Mouse (Mus musculus): Measurements from ENCODE around the gene Disp1. TPM values are rescaled to one million over a fixed set of nuclear protein-coding genes. Genes with fewer than 3 reads are reported as not detected.

Gene Disp1
- polyA plus RNA-seq, 1 experiment: 2.9 TPM

DNA sequence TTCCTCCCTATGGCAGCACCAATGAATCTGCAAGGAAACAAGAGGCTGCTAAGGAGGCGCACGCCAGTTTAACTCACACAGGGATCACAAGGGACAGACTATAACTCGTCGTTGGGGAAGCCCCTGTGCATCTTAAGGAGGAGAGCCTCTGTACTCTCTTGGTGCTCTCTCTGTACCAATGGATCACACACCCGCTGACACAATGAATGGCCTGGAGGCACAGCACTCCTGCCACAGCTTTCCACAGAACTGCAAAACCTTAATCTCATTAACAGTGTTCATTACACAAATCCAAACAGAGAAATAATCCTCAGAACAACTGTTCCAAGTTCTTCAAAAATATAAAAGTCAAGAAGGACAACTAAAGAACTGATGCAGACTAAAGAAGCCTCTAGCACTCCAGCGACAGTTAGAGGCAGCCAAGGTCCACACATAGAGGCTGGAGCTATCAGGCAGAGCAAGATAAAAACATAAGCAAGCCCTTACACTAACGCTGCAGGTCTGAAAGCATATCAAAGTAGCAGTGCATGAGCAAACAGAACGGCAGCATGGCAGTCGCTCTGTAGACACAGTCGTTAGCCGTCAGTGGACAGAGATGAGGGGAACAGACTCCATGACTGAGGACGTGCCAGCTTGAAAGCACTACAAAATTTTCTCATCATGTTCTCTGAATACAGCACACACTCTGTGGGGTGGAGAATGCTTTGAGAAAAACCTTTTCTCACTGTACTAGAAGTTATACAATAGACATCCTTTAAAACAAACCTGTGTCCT, 38.5 kb downstream of the Disp1 start:
- TF ChIP-seq GATA1 (IDR thresholded peaks at IDR 0.05; ENCODE audit: low read length): no peak

DNA sequence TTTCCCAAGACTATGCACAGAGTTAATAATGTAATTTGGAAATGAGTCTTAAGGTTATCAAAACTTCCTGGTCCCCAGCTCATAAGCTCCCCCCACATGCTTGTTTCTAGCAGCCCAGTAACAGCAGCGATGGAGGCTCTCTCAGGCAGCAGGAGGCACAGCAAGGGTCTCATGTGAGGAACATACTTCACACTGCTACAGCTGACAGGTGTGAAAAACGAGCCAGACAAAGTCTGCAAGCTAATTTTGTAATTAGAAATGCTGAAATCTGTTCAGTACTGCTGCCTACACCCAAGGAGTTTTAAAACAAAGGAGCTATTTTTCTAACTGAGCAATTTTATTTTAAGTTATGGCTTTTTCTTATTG, 40.3 kb downstream of the Disp1 start:
- no peak for TF ChIP-seq GATA1 (IDR thresholded peaks at IDR 0.05; ENCODE audit: low read length)

DNA sequence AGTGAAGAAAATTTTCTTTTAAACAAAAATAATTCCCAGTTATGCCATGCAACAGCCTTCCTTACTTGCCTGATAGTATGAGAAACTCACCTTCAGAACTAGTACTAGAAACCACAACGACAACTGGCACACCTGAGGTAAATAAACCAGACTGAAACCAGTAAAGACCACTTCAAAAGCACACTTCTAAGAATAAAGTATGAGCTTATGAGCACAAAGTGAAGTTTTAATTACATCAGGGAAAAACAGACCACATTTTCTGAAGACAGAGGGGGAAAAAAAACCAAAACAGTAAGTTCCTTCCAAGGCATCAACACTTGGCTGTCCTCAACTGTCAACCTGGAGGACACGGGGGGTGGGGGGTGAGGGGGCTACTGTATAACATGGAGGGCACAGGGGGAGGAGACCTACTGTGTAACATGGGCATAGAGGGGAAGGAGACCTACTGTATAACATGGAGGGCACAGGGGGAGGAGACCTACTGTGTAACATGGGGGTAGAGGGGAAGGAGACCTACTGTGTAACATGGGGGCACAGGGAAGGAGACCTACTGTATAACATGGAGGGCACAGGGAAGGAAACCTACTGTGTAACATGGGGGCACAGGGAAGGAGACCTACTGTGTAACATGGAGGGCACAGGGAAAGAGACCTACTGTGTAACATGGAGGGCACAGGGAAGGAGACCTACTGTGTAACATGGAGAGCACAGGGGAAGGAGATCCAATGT, 40.9 kb downstream of the Disp1 start:
- no peak for TF ChIP-seq GATA1 (IDR thresholded peaks at IDR 0.05; ENCODE audit: low read length)

DNA sequence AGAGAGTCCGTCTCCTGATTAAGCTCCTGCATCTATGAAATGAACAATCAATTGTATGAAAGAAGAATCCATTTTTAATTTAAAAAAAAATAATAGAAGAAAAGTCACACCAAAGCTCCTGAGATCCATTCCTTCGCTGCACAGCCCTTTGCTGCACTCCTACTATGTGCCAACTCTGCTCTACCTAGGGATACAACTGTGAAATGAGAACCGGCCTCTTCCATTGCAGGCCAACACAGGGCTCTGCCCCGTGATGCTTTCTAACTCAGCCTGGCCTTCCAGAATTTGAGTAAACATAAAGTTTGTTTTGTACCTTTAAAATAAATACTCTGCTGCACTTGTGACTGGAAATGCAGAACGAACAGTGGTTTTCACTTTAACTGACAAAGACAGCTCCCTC, 42.0 kb downstream of the Disp1 start:
- no peak for TF ChIP-seq GATA1 (IDR thresholded peaks at IDR 0.05; ENCODE audit: low read length)

DNA sequence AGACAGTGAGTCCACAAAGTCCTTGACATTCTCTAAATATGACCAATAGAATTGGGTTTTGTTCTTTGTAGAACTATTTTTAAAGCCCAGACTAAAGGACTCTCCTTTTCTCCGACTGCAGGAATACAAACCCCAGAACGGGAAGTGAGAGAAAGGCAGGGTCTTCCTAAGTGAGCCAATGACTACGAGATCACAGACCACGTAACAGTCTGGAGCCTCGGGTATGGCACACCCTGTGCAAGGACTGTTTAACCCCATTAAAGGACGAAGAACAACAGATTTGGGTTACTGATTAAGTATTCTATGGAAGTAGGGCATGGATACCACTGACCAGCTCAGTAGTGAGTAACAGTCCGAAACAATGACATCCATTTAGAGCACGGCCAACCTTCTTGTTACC, 46.1 kb downstream of the Disp1 start:
- TF ChIP-seq GATA1 (IDR thresholded peaks at IDR 0.05; ENCODE audit: low read length): no peak

DNA sequence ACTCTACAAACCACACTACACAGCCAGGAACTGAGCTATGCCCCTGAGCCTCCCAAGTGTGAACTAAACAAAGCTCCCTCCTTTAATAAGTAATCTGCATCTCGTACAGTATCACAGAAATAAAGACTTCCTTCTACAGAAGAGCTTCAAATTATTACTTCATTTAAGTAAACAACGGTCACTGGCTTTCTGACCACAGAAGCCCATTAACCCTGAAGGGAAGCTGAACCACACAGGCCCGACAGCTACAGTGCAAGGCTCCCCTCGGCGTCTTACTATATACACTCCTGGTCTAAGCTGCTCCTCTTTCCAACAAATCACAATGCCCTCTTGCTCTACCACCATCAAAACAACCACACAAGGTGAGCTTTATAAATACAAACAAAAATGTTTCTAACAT, 50.2 kb downstream of the Disp1 start:
- no peak for TF ChIP-seq GATA1 (IDR thresholded peaks at IDR 0.05; ENCODE audit: low read length)

DNA sequence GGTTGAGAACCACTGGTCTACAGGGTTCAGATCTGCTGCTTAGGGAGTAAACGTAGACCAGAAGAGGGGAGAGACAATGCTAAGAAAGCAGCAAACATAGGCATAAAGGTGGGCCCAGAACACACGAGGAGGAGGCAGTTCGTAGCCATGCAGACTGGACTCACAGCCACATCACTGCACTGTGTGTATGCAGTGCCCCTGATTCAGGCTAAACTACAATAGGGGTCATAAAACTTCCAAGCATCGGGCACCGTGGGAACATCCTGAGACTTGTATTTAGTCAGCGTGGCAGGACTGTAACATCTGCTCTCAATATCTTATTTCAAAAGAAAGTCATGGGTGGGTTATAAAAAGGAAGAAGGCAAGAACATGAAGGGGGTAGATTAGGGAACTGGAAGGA, 52.9 kb downstream of the Disp1 start:
- TF ChIP-seq GATA1 (IDR thresholded peaks at IDR 0.05; ENCODE audit: low read length): no peak

DNA sequence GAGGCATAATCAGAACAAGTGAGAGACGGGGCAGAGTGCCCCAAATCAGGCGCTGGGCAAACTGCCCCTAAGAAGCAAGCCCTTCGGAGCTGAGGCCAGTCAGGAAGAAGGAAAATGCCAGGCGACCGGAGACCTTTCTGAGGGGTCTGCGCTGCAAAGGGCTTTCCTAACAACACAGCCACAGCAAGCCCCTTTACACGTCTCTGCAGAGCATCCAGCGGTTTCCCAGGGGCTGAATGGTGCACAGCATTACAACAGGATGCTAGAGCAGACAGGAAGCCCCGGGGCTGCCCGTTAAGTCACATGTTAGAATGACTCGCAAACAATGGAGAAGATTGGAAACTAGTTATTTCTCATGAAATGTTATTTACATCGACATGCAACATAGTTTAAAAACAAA, 53.5 kb downstream of the Disp1 start:
- TF ChIP-seq GATA1 (IDR thresholded peaks at IDR 0.05; ENCODE audit: low read length): no peak

DNA sequence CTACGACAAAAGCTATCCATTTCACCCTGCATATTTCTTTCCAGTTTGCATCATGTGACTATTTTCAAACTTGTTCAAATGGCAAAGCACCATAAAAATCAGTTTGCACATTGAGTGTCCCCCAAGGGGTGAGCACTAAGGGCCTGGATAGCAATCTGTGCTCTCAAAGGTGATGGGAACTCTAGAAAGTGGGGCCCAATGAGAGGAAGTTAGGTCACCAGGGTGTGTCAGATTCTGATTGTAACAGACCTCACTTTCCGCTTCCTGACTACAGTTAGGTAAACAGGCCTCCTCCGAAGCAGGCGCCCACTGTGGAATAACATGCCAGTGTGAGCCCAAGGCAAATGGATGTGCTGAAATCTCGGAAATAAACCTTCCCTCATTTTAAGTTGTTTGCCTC, 54.6 kb downstream of the Disp1 start:
- TF ChIP-seq GATA1 (IDR thresholded peaks at IDR 0.05; ENCODE audit: low read length): no peak

DNA sequence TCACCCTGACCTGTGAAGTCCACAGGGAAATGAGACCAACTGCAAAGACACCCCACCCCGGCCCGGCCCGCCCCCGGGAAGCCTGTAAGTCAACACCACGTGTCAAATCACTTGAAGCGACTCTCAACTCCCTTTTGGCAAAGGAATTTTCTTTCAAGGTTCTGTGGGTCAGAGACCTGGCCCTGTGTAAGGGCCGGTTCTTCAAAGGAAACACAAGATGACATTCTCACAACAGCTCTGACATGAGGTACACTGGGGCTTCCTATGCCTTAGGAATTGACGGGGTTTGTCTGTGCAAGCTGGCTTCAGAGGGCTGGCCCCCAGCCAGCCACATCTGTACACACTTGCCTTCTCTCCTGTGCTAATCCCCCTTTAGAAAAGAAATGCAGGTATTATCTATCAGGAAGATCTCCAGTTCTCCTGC, 56.7 kb downstream of the Disp1 start:
- TF ChIP-seq GATA1 (IDR thresholded peaks at IDR 0.05; ENCODE audit: low read length): no peak

DNA sequence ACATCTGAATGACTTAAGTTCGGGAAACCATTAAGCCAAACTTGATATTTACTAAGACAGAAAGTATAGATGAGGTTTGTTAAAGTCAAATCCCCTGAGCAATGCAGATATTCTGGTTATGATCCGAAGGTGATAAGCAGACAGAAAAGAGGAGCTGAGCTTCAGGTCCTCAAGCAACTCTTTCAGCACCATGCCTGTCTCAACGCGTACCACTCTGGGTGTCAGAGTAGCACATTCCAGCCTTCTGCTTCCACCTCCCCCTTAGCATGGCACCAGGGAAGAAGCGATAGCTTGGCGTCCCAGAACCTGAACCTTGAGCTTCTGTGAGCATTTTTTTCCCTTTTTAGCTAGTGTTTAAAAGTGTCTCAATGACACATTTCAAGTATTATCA, 57.1 kb downstream of the Disp1 start:
- no peak for TF ChIP-seq GATA1 (IDR thresholded peaks at IDR 0.05; ENCODE audit: low read length)

DNA sequence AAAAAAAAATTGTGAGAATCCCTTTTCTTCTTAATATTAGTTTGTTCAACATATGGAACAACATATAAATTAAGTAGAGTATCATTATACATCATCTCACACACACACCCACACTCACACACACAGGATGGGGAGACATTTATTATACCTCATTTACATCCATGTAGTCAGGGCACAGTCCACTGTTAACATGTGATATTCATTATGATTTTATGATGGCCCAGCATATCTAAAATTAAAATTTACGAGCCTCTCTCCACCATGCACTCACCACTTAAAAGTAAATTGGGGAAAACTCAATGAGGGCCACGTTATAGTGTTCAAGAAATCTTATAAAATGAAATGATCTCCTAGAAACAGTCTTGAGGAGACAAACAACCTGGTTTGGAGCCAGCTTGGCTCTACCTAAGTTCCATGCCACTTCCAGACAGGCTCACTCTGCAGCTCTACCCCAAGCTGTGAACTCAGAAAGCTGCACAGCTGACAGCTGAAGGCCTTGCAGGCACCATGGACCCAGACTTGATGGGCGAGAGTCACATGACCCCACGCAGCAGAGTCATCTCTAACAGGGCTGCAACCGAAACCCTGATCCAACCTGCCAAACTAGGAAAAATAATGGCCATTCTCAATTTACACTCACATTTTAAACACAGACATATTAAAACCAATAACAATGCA, 57.7 kb downstream of the Disp1 start:
- no peak for TF ChIP-seq GATA1 (IDR thresholded peaks at IDR 0.05; ENCODE audit: low read length)

DNA sequence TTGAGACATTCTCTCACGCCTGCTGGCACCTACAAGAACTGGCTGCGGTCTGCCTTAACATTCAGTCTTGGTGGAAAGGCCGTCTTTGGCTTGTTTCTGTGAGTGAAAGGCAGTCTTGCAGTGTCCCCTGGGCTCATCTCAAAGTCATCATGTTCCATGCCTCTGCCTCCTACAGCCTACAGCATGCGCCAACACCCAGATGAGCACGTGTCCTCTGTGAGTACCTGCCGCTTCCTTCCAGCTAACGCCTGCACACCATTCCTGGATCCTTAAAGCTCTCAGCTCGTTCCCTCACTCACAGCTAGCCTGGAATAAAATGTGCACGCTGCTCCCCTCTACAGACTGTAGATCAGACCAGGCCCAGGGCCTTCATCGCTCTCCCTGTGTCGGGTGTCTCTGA, 60.3 kb downstream of the Disp1 start:
- no peak for TF ChIP-seq GATA1 (IDR thresholded peaks at IDR 0.05; ENCODE audit: low read length)

DNA sequence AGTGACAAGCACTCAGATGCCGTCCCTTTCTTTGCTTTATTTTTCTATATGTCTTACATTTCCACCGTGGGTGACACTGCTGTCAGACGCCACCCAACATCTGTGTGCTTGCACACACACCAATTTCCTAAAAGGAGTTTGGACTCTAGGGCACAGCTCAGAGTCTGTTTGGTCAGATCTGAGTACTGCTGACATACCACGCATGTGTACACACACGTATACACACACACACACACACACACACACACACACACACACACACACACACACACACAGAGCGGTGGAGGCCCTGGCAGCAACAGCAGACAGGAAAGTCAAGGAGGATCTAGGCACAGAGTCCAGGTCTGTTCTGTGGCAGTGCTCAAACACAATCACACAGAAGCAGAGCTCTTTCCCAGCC, 61.1 kb downstream of the Disp1 start:
- no peak for TF ChIP-seq GATA1 (IDR thresholded peaks at IDR 0.05; ENCODE audit: low read length)

DNA sequence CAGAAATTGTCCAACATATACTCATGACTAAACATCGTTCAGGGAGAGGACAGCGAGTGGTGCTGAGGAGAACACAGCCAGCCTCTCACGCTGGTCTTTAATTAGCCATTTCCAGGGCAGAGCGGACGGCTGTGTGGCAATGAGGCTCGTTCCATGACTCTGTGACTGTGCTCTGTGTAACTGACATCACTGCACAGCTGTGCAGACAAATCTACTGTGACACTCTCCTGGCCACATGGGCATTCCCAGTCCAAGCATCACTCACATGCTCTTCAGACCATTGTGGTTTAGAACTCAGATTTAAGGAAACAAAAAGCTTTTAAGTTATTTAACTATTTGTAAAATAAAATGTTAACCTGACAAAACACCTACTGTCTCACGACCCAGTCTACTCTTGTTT, 62.1 kb downstream of the Disp1 start:
- TF ChIP-seq GATA1 (IDR thresholded peaks at IDR 0.05; ENCODE audit: low read length): no peak

DNA sequence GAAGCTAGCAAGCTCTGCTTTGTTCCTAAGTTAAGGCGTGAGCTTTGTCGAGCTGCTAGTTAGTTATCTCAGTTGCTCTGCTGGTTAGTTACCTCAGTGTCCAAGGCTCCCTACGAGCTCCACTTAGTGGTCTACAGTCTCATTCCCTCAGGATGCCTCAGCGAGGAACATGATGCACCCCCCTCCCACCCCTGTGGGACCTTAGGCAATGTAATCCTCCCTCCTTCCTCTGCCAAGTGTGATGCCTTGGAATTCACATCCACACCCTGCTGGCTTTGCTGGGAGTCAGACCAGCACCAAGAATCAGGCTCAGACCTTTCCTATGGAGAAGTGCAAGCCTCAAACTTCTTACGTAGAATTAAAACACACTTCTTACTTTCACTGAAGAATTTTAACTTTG, 65.7 kb downstream of the Disp1 start:
- TF ChIP-seq GATA1 (IDR thresholded peaks at IDR 0.05; ENCODE audit: low read length): no peak
